39 mouse cellular contexts compared by ENCODE assay signal in the genomic region with DNA sequence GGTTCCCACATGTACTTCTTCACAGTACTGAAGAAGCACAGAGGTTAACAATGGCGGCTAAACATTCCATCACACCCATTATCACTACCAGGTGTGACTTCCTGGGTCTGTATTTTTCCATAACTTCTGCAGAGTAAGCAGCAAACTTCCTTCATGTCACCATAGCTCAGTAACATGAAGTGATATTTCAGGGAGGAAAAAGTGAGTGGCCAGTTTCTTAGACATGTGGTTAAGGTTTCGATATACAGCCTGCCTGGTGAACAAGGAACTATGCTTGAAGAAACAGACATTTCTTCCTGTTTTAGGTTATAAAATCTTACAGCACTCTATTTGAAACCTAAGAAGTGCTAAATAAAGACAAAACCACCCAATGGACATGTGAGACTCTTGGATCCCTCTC. TPM values are rescaled to one million over a fixed set of nuclear protein-coding genes. Genes with fewer than 3 reads are reported as not detected.
DNase-seq lines count a peak whose midpoint lies in the region; ATAC-seq and TF ChIP-seq lines count a peak whose summit lies in the region.
"Had no signal": no experiment of that assay in that cellular context is flagged by ENCODE, and none has a peak within 500 bp of the region (broad histone marks: within the 10 kb centered on the region; RNA-seq: fewer than 3 reads in every experiment).

No protein-coding gene starts in this region.

- no peaks in the 10 kb centered on the region for H3K9me3 ChIP-seq in liver, embryonic 12.5 days (replicated peaks)
- H3K9me3 ChIP-seq: embryonic facial prominence, embryonic 10.5 days; embryonic facial prominence, embryonic 15.5 days; forebrain, embryonic 12.5 days; heart, embryonic 12.5 days; hindbrain, embryonic 10.5 days; hindbrain, embryonic 15.5 days; lung, embryonic 15.5 days; megakaryocyte, embryonic 14.5 days; midbrain, embryonic 12.5 days; neural tube, embryonic 12.5 days had no signal

- DNase-seq in liver, adult 2 months (ENCODE audit: extremely low read depth, low read depth, low spot score) = peak; percentile 13
- DNase-seq in c-Kit-positive CD71-negative TER-119-negative erythroid progenitor cells, embryonic 14.5 days (ENCODE audit: low read depth) = peak; percentile 10
- no peak for DNase-seq in heart, postnatal 25 days (ENCODE audit: low spot score)
- no peak for DNase-seq in gastrocnemius, postnatal 4 days (ENCODE audit: low spot score in 2 of 2)
- DNase-seq in thymus, postnatal 14 days = no peak
- DNase-seq: adrenal gland, postnatal 10 days; cerebellum, adult 11-12 months; cerebellum, adult 9-11 months; forebrain, postnatal 0 days; gastrocnemius, postnatal 14 days; heart, adult 18-20 months; kidney, adult 8-10 months; layer of hippocampus, postnatal 36 days; liver; thymus, postnatal 25 days had no signal

- 79% methylated on average over 2 of the region's 2 CpGs for WGBS in liver, adult 2 months
- 54% methylated on average over 2 of the region's 2 CpGs for WGBS in liver, embryonic 12.5 days (ENCODE audit: insufficient replicate concordance)

- TF ChIP-seq POLR2A in liver, adult 2 months (IDR thresholded peaks at IDR 0.05; ENCODE audit: extremely low read depth, insufficient read depth, low read length) = no peak

- no peak for TF ChIP-seq CTCF in liver, adult 2 months (IDR thresholded peaks at IDR 0.05; ENCODE audit: low read depth, low read length)

- no peak overlapping the region for H3K27ac ChIP-seq in liver, adult 2 months (replicated peaks; ENCODE audit: insufficient read depth, low read depth, low read length)
- no peak overlapping the region for H3K27ac ChIP-seq in liver, embryonic 12.5 days
- H3K27ac ChIP-seq: embryonic facial prominence, embryonic 10.5 days; embryonic facial prominence, embryonic 15.5 days; forebrain, embryonic 12.5 days; hindbrain, embryonic 10.5 days; hindbrain, embryonic 15.5 days; kidney, postnatal 0 days; lung, embryonic 15.5 days; midbrain, embryonic 12.5 days; neural tube, embryonic 12.5 days had no signal

- H3K79me2 ChIP-seq in liver, adult 2 months (ENCODE audit: control insufficient read depth, insufficient read depth, low read length) = no peaks in the 10 kb centered on the region

- no peak overlapping the region for H3K4me3 ChIP-seq in liver, adult 2 months (ENCODE audit: insufficient read depth, low read depth, low read length)
- no peak overlapping the region for H3K4me3 ChIP-seq in liver, embryonic 12.5 days
- H3K4me3 ChIP-seq: embryonic facial prominence, embryonic 10.5 days; embryonic facial prominence, embryonic 15.5 days; forebrain, embryonic 12.5 days; heart, embryonic 12.5 days; hindbrain, embryonic 10.5 days; hindbrain, embryonic 15.5 days; lung, embryonic 15.5 days; megakaryocyte, embryonic 14.5 days; midbrain, embryonic 12.5 days; myocyte; neural tube, embryonic 12.5 days had no signal

- intact Hi-C loops in heart, postnatal 25 days (cut with DNase I) = no loop called here

- no peaks in the 10 kb centered on the region for H3K4me1 ChIP-seq in liver, adult 2 months (ENCODE audit: control insufficient read depth, insufficient read depth, low read length)
- H3K4me1 ChIP-seq in liver, embryonic 12.5 days = no peaks in the 10 kb centered on the region
- H3K4me1 ChIP-seq: embryonic facial prominence, embryonic 10.5 days; embryonic facial prominence, embryonic 15.5 days; forebrain, embryonic 12.5 days; hindbrain, embryonic 10.5 days; hindbrain, embryonic 15.5 days; lung, embryonic 15.5 days; midbrain, embryonic 12.5 days; neural tube, embryonic 12.5 days had no signal

- H3K27me3 ChIP-seq in liver, adult 2 months (ENCODE audit: control insufficient read depth, insufficient read depth, low read length) = no peaks in the 10 kb centered on the region
- no peaks in the 10 kb centered on the region for H3K27me3 ChIP-seq in liver, embryonic 12.5 days (replicated peaks)
- H3K27me3 ChIP-seq: embryonic facial prominence, embryonic 15.5 days; forebrain, embryonic 12.5 days; heart, embryonic 12.5 days; hindbrain, embryonic 15.5 days; lung, embryonic 15.5 days; midbrain, embryonic 12.5 days; neural tube, embryonic 12.5 days had no signal

- no peak overlapping the region for H3K4me2 ChIP-seq in liver, embryonic 12.5 days
- H3K4me2 ChIP-seq: embryonic facial prominence, embryonic 15.5 days; forebrain, embryonic 12.5 days; heart, embryonic 12.5 days; hindbrain, embryonic 15.5 days; lung, embryonic 15.5 days; midbrain, embryonic 12.5 days; neural tube, embryonic 12.5 days had no signal

- H3K9ac ChIP-seq in liver, adult 2 months (ENCODE audit: low read depth, low read length) = no peak overlapping the region
- H3K9ac ChIP-seq in liver, embryonic 12.5 days = no peak overlapping the region
- H3K9ac ChIP-seq: embryonic facial prominence, embryonic 15.5 days; forebrain, embryonic 12.5 days; forebrain, postnatal 0 days; heart, embryonic 12.5 days; hindbrain, embryonic 15.5 days; lung, embryonic 15.5 days; midbrain, embryonic 12.5 days; neural tube, embryonic 12.5 days had no signal

- H3K36me3 ChIP-seq in liver, adult 2 months (ENCODE audit: control insufficient read depth, insufficient read depth, low read length) = no peaks in the 10 kb centered on the region
- H3K36me3 ChIP-seq in liver, embryonic 12.5 days = no peaks in the 10 kb centered on the region
- H3K36me3 ChIP-seq: embryonic facial prominence, embryonic 10.5 days; embryonic facial prominence, embryonic 15.5 days; forebrain, embryonic 12.5 days; heart, embryonic 12.5 days; hindbrain, embryonic 10.5 days; hindbrain, embryonic 15.5 days; lung, embryonic 15.5 days; midbrain, embryonic 12.5 days; neural tube, embryonic 12.5 days had no signal

- no peak for ATAC-seq in liver, embryonic 12.5 days
- peak; percentile 95 for ATAC-seq in megakaryocyte, adult 5-6 weeks (ENCODE audit: poor library complexity, severe bottlenecking)
- ATAC-seq: forebrain, postnatal 0 days; Patski had no signal

RNA-seq across cellular contexts. Expression of a gene that starts 1.7 kb away (rescaled TPM):
- total RNA-seq in liver, adult 2 months (2014; rRNA removed) = not detected in 2 replicates
- not detected in 2 replicates for polyA plus RNA-seq in liver, adult 2 months (2012; rRNA removed)
- polyA plus RNA-seq in liver, embryonic 12.5 days (2016; fragmentation: Nextera tagmentation; extraction: Ambion mirVana) = not detected in 2 replicates
- not detected in 2 replicates for total RNA-seq in megakaryocyte, adult 5-6 weeks (2015)
- total RNA-seq in megakaryocyte, adult 5-6 weeks (2017) = not detected in 2 replicates
- total RNA-seq in heart, postnatal 25 days (2021) = not detected
- total RNA-seq in gastrocnemius, postnatal 4 days (2021) = not detected
- total RNA-seq: adrenal gland, postnatal 10 days; forebrain, postnatal 0 days; gastrocnemius, postnatal 14 days; heart, adult 18-20 months; layer of hippocampus, postnatal 36 days; left cerebral cortex, postnatal 10 days; MEL; midbrain, postnatal 0 days had no signal
- polyA plus RNA-seq: embryonic facial prominence, embryonic 15.5 days; forebrain, embryonic 12.5 days; forebrain, postnatal 0 days; heart, embryonic 12.5 days; heart, postnatal 0 days; hindbrain, embryonic 10.5 days; intestine, embryonic 14.5 days; kidney, postnatal 0 days; large intestine, adult 2 months; limb, embryonic 11.5 days; liver, embryonic 16.5 days; lung, embryonic 15.5 days; midbrain, embryonic 12.5 days; midbrain, postnatal 0 days; myocyte; Patski; stomach, embryonic 16.5 days had no signal

Comparison
In these comparisons a context has a peak if more than half of its experiments do, and no peak if none do; other contexts are left out.
1. DNase-seq: peak in liver, adult 2 months (single experiment) and c-Kit-positive CD71-negative TER-119-negative erythroid progenitor cells, embryonic 14.5 days (single experiment); none in heart, postnatal 25 days (single experiment), gastrocnemius, postnatal 4 days (0 of 2) and thymus, postnatal 14 days (single experiment).